Mouse (Mus musculus) liver (tissue): Measurements from ENCODE around the gene Syne3.
A peak's percentile ranks its signal among the peaks of the same experiment; 100 is the strongest.

ENCODE experiments used
- DNase-seq: peaks from one replicate; pipeline ENCODE4 v3.0.0-alpha.2; 2020; ENCODE audit warnings: mixed read lengths

Syne3 gene

DNA sequence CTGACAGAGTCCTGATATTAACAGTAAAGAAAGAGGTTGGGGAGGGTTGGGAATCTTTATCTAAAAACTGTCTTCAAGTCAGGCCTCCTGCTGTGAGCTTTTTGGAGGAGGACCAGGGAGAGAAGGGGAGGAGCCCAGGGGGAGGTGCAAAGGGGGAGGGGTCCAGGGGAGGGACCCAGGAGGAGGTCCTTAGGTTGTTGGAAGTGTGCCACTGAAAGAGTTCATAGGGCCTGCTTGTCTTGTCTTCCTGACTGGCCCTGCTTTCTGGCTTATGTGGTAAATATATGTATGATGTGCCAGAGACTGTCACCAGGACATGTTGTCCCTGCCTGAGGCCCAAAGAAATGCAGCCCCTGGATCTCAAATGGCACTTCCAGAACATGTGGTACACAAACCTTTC, 49.2 kb downstream of the Syne3 start:
- peak; percentile 49 for DNase-seq

DNA sequence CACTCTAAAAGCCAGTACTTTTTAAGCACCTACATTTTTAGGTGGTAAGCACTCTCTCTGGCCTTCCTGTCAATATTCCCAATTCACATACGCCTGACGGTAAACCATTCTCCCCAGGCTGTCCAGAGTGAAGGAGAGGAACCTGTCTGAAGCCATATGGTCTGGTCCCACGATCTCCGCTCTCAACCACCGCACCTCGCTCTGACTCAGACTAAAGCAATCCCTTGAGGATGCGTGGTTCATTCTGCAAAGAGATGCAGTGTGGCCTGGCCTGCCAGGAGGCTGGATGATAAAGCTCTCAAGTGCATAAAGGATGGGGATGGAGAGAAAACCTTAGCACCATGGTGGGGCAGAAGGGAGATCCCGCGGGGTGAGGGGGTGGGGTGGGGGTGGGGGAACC, 49.6 kb downstream of the Syne3 start:
- no peak for DNase-seq

DNA sequence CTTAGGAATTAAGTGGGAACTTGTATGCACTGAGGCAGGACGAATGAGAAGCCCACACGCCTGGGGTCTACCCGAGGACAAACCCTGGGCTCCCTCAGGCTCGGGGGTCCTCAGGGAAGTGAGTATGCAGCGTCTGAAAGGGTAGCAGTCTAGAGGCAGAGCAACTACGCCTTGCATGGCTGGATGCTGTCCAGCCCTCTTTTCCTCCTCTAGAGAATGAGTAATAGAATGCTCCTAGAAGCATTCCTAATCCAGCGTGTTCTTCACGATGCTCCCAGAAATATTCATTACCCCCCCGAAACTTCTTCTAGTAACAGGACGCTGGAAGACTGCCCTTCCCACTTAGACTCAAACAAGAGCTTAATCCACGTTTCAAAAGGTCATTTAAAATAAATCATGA, 51.3 kb downstream of the Syne3 start:
- no peak for DNase-seq

DNA sequence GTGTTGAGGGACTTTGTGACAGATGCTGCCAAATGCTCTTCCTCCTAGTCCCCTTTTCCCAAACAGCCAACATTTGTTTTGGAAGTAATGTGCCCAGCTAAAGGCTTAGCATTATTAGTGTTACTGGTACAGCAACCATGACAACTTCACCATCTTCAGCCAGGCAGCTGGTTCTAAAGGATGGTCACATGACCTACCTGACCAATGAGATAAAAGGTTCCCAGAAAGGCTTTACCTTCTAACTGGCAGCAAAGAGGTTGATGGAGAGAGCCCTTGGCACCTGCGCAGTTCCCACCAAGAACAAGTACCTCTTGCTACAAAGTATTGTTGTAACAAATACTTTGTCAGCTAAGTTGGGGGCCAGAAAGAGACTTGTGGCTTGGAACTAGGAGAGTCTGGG, 52.4 kb downstream of the Syne3 start:
- DNase-seq, result no peak

DNA sequence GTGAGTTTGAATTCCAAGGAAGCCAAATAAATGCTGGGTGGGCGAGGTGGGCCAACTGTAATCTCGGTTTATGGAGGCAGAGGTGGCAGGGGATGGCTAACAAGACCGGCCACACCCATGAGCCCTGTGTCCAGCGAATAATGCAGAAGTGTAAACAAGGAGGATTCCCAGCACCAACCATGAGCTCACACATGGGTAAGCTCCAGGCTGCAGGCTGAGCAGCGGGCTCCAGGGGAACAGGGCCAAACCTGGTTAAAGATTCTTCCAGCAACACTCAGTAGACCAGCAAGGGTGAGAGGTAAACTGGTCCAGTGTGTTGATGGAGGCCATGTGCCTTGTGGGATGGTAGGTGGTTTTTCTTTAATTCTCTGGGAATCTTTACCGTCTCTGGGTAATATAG, 53.2 kb downstream of the Syne3 start:
- no peak for DNase-seq

DNA sequence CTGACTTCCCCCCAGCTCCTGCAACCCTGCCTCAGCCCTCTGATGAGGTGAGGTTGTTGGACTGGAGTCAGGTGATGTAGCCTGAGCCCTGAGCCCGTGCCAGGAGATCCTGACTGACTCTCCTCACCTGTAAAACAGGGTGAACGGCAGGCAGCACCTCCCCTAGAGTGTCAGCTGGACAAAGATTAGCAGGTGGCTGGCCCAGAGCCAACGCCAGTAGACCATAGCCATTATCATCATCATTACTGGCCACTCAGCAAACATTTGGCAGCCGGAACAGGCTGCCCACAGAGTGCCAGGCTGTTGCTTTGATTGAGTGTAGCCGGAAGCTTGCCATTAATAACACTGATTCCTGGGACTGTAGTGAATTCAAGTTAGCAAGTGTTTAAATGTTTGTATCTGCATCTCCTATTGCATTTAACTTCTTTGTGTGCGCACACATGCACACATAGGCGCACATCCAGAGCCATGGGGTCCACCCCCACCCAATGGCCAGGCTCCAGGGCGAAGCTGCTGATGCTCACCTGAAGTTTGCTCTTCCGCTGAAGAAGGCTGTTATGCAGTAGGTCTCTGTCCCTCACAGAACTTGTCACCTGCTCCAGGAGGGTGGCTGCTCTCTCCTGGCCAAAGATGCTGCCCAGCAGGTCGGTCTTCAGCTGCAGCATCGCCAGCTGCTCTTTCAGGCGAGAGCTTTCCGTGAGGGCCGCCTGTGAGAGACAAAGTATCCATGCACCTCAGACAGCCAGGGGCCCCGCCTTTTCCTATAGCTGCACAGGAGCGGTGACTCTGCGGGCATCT, 54.4 kb downstream of the Syne3 start:
- DNase-seq, result no peak

DNA sequence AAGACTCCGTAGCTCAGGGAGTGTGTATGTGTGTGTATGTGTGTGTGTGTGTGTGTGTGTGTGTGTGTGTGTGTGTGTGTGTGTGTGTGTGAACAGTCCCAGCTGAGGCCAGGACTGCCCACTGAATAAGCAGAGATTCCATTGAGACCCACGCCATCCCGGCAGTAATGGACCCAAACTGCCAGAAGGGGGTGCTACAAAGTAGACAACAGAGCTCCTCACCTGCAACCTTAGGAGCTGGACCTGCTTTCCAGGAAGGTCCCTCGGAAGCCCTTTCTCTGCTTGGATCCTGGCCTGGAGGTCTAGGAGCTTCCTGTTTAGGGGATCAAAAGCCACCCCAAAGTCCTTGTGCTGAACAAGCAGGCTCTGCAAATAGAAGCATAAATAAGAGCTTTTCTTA, 55.7 kb downstream of the Syne3 start:
- DNase-seq, result peak; percentile 74

DNA sequence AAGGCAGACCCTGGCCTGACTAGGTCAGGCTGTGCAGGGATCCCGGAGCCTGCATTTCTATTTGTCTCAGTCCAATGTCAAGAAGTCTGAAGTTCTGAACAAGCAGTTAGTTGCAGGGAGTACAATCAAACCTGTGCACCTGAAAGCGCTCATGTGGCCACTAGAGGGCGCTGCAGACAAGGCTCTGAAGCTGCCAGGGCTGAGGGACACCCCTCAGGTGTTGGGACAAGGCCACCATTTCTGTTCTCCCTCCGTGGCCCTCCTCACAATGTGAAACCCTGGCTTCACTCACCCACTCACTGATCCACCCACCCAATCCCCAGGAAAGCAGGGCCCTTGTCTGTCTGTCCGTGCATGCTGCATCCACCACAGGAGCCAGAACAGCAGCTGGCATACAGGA, 57.2 kb downstream of the Syne3 start:
- peak; percentile 86 for DNase-seq

DNA sequence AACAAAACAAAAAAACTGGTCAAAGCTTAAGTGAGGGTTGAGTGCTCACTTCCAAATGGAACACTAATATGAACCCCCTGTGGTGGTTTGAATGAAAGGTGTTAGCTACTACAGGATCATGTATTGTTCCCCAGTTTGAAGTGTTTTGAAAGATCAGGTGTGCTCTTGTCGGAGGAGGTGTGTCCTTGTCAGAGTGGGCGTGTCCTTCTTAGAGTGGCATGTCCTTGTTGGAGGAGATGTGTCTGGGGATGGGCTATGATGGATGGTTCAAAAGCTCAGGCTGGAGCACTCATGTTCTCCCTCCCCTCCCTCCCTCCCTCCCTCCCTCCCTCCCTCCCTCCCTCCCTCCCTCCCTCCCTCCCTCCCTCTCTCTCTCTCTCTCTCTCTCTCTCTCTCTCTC, 61.7 kb downstream of the Syne3 start:
- no peak for DNase-seq

DNA sequence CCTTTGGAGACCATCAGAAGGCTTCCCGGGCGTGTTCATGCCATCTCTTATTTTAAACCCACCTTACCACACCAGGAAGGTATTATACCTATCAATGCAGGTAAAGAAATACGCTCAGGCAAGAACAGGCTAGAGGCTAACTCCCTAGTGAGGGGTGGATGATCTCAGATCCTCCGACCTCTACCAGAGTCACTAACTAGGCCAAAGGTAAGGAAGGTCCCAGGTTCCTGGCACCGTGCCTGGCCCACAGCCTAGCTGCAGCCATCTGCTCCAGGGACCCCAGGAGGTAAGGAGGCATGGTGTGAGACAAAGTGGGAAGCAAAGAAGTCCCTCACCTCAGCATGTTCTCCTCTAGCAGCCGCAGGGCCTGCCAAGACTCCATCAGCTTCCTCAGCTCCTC, 63.4 kb downstream of the Syne3 start:
- DNase-seq, result no peak

DNA sequence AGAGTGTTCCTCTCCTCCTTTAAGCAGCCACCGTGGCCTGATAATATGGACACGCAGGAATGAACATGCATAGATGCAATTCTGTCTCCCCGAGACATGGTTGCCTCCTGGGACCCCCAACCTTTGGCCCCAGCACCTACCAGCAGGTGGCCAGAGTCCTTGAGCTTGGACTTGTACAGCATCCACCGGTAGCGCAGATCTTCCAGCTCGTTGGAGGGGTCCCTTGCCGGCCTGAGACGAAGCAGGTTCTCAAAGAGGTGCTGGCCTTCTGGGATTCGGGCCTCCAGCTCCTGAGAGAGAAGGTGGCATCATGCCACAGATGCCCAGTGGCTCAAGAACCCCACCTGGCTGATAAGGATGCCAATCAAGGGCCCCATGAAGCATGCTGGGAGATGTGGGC, 69.1 kb downstream of the Syne3 start:
- no peak for DNase-seq

DNA sequence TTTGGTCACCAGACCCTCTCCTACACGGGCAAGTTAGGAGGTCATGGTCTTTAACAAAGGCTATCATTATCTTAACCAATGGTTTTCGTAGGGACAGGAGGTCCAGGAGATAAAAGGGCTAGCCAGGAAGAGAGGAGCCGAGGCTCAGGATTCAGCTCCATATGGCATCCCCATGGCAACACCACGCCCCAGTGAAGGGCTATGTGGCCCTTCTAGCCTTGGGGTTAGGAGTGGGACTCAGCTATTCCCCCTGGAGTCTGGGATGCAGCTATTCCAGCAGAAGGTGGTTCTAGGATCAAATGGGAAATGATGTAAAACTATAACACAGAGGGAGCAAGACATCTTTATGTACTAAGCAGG, 69.6 kb downstream of the Syne3 start:
- no peak for DNase-seq

DNA sequence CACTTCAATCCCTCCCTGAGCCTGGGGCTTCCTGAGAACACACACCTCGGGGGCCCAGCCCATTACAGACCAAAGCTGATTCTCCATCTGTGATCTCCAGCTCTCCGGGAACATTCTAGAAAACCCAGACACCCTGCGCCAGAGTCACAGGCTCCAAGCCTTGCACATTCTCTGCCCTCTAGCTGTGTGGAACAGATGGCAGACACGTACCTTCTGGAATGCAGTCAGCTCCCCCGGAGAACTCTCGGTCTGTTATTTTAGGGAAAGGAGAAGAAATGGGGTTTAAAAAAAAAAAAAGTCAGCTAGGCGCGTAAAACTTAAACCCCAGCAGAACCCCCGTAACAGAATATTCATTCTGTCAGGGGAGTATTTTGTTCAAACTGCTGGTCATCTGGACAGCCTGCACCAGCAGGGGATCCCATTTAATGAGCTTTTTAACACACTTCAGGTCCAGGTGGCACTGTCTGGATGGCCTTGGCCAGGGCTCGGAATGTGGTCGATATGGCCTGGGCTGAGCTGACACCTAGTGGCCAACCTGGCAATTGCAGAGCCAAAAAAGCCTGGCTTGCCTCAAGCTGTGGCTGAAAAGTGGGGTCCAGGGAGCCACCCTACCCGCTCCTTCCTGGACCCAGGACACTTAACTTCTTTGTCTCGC, 70.1 kb downstream of the Syne3 start:
- peak; percentile 72 for DNase-seq

DNA sequence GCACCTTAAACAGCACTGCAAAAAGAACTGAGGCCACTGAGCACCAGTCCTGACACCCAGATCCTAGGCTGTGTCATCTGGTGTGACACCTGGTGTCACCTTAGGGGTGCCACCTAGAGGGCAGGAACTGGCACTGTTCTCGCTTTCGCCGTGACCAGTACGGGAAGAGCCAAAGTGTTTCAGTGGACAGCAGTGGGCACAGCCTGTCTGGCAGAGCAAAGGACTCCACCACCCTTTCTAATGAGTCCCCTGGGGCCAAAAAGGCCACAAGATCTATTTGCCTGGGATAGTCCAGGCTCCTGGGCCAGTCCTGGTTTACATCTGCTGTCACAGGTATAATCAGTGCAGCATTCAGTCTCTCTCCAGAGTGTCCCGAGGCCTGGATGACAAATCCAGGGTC, 70.7 kb downstream of the Syne3 start:
- DNase-seq, result no peak

DNA sequence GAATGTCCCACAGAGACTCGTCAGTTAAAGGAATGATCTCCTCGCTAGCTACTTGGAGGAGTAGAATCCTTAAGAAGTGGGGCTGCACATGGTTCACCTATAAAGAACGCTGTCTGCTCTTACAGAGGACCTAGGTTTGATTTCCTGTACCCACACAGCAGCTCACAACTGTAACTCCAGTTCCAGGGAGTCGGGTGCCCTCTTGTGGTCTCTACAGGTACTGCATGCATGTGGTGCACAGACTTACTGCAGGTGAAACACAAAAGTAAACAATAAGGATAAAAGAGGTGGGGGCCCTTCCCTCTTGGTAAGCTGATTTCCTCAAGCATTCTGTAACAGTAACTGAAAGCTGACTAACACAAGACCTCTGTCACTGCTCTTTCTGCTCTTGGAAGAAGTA, 73.4 kb downstream of the Syne3 start:
- DNase-seq, result peak; percentile 65

DNA sequence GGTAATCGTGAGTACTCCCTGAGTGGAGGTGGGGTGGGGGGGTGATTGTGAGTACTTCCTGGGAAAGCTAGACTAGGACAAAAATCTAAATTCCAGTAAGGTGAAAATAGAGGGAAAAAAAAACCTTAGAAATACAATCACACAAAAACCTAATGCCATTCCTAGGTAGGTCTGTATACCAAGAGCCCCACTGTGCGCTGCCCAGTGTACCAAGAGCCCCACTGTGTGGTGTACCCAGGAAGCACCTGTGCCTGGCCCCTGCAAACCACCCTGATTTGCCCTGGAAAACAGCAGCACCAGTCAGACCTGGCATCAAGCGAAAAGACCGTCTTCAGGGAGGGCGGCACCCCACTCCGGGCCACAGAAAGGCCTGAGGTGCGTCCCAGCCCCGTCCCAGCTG, 74.5 kb downstream of the Syne3 start:
- no peak for DNase-seq

DNA sequence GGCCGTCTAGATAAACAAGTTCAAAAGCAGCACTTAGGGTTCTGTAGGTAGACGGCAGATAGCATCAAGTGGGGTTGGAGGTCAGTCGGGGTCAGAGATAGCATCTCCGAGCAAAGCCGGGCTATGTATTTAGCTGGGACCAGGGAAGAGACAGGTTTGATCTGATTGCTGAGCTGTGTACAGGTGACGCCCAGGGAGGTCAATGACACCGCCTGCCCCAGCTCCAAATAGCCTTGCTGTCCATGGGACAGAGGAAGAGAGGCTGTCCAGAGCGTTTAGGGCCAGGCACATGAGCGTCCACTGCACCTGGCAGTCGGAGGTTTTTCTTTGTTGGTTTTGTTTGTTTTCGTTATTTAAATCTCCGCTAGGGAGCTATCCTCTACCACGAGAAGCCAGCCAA, 75.8 kb downstream of the Syne3 start:
- DNase-seq, result no peak

DNA sequence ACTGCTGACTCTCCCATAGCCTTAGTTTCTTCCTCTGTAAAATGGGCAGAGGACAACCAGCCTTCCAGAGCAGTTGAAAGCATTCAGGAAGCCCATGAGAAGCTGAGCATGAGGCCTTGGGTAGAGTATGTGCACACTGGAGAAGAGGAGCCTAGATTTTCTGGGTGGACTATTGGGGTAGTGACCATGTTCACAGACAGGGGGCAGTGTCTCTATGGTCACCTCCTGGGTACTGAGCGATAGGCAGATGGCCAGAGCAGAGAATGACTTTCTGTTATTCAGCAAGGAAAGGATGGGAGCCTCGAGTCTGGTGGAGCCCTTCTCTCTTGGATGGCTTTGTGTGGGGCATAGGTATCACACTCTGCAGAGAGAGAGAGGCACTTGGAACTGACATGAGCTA, 76.4 kb downstream of the Syne3 start:
- no peak for DNase-seq

DNA sequence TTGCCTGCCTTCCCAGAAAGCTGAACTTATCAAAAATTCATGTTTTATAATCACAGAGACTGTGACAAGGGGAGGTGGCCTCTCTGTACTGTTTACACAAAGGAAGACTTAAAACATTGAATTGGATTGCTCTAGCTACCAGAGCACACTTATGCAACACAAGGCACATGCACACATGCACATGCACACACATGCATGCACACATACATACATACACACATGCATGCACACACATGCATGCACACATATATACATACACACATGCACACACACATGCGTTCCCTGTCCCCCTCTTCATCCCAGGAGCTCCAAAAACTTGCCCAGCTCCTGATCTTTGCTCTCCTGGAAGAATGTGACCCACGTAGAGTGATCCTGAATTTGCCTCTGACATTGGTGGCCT, 83.8 kb downstream of the Syne3 start:
- no peak for DNase-seq

DNA sequence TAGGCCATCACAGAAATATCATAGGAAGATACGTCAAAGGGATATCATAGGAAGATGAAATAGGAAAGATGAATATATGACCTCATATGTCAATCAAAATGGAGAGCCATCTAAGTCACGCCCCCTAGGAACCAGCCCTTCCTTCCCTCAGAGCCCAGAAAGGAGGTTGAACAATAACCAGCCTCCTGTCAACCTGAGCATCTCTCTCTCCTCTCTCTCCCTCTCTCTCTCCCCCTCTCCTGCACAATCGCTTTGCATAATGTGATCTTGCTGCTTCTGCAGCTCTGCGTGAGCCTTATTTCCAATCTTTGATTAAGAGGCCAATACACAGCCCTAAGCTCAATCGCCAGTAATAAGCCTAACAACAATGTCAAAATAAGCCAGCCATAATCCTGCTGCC, 84.6 kb downstream of the Syne3 start:
- DNase-seq, result no peak

DNA sequence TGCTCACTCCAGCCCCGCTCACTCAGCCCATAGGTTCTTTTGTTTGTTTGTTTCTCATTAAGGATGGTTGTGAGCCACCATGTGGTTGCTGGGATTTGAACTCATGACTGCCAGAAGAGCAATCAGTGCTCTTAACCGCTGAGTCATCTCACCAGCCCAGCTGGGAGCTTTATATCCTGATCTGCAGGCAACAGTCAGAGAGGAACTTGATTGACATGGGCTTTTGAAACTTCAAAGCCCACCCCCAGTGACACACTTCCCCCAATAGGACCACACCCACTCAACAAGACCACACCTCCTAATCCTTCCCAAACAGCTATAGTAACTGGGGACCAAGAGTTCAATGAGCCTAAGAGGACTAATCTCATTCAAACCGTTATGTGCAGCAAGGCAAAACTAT, 85.1 kb downstream of the Syne3 start:
- no peak for DNase-seq

DNA sequence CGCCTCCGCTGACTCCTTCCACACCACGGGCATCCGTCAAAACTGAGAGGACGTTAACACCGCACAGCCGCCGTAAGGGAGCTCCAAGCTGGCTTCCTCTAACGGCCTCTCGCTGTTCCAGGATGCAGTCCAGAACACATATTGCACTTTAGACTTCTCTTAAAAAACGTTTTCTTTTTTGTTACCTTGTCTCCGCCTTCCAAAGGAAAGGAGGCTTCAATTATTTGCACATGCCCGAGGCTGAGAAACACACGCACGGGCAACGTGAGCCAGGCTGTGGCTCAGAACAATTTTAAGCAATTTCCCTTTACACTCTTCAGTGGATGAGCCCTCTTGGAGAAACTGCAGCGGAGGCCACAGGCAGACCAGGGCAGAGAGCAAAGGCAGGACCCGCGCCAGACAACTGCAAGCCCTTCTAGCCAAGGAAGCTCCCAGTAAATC, 85.6 kb downstream of the Syne3 start:
- DNase-seq, result no peak

DNA sequence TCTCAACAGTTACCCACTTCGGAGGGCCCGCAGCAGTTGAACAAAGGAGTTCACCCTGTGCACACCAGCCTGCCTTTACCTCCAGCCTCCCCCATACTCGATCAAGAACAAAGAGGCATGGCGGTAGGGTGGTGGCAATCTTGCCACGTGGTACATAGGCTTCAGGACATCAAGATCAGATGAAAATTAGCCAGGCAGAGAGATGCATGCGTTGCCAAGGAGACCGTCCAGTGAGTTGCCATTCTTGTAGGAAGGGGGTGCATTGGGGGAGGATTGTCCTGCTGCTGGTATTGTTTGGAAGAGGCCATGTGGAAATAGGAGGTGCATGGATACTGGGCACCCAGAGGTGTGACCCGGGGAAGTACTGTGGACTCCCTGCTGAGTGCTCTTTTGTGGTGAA, 87.0 kb downstream of the Syne3 start:
- DNase-seq, result no peak

DNA sequence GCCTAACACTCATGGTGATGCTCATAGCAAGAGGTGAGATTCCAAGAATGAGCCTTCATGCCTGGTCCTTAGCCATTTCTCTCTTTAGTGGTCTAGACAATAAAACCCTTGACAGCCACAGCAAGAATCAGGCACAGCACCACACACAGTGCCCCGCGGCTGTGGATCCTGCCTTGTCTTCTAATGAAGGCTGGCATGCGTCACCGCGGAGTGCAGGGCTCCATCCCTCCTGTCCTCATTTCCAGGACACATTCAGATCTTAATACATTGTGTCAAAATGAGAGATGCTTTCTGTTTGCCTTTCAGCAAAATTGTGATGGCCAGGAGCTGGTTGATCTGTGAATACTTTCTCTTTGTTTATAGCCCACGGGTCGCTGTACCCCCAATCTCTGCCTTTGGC, 88.5 kb downstream of the Syne3 start:
- no peak for DNase-seq

DNA sequence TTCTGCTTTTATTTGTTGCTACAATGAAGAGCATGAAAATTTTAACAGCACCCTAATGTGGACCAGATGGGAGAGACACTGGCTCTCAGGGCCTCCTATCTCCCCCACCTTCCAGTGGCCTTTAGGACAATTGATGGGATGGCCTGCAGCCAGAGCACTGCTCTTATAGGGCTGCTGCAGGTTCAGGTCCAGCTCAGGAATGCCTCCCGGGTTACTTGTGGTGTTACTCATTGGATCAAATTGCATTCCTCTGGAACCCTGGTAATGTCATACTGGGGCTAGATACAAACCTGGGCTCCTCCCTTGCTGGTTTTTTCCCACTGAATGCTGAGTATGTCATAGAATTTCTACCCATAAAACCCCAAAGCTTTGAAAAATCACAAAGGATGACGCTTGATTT, 90.4 kb downstream of the Syne3 start:
- DNase-seq, result no peak
